Mouse (Mus musculus): ENCODE results near the gene Prkci.

Prkci gene

DNA sequence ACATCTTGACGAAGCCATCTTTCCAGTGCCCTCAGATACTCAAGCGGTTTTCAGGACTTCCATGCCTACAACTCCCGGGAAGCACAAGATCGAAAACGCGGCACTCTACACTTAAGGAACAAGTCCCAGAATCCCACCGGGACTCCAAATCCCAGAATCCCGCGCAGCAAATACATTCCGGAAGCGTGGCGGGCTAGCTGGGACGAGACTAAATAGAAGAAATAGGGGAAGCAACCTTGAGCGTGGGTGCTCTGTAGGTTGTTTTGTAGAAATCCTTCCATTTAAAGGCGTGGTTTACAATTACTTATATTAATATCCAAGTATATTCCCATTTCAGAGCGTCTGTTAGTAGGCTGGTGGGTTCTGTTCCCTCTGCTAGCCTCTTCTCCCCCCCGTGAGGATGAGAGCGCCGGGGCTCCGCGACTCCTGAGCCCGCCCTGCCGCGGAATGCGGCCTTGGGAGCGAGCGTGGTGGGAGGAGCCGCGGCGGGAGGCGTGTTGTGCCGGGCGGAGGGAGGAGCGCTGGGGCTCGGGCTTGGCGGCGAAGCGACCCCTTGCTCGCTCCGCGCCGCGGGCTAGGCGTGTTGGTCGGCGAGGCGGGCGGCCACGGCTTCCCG, at the start of gene Prkci:
Prkci (plus strand) TSS at position 465 of the 616 bp plus-strand sequence.
- DNase-seq (ENCODE audit: low spot score in 2 of 2) = peak; percentile 85 to 89

DNA sequence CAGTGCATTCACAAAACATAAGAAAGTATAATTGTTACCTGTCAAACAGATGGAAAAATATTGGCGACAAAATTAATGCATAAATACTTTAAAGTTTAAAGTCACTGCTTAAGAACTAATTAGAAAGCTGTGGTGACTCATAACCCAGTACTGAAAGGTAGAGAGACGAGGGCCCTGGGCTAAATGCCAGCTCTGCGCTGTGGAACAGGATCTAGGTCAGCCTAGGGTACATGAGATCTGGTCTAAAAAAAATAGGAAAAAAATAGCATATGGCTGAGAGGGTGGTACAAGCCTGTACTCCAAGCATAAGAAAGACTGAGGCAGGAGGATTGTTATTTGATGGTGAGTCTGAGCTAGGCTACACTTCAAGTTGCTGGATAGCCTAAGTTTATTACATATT, 43.9 kb upstream of the Prkci start:
- DNase-seq (ENCODE audit: low spot score in 2 of 2) = no peak

DNA sequence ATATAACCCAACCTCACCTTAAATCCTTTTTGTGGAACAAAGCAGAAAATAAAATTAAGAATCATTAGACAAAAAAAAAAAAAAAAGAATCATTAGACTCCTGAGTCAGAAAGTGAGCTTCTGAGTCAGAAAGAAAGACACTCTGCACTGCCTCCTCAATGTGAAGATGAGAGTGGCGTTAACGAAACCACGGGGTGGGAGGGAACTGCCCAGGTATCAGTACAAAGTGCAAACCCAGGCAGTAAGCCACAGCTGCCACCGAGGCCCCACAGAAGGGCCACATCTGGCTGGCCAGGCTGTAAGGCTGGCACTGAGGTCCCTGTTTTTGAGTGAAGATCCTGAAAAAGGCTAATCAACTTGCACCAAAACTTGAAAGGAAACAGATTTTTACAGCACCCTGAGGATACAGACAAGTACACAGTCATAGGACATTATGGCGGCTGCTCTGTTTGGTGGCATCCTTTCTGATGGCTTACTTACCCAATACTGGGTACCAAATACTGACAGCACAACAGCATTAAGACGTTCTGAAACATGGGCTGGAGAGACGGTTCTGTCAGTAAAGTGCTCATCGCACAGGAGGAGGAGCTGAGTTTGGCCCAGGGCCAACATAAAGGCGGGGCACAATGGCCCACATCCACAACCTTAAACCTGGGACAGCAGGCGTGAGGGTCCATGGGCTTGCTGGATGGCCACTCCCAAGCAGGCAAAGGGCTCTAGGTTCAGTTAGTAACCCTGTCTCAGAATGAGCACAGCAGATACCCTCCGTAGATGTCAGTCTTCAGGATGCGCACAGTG, 43.1 kb upstream of the Prkci start:
- DNase-seq (ENCODE audit: low spot score in 2 of 2) = no peak

DNA sequence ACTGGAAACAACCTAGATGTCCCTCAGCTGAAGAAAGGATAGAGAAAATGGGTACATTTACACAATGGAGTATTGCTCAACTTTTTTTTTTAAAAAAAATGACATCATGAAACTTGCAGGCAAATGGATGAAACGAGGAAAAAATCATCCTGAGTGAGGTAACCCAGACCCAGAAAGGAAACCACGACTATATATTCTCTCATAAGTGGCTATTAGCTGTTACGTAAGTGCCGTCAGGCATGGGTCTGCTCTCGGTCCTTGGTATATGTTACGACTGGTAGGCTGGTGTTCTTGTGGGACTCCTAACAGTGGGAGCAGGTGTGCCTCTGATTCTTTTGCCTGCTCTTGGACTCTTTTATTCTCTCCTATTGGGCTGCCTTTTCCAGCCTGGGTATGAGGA, 39.2 kb upstream of the Prkci start:
- DNase-seq (ENCODE audit: low spot score in 2 of 2) = no peak

DNA sequence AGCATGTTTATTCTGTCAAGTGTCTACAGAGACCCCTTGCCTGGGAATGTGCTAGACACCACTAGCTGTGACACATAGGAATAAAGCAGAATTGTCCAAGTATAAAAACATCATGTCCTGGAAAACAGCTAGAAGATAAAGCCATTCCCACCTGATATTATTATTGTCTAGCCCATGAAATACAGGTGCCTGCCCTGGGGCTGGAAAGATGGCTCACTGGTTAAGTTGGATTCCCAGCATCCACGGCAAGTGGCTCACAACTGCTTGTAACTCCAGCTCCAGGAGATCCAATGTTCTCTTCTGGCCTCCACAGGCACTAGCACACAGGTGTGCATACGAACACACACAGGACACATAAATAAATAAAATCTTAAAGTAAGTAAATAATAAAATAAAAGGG, 36.8 kb upstream of the Prkci start:
- no peak for DNase-seq (ENCODE audit: low spot score in 2 of 2)

DNA sequence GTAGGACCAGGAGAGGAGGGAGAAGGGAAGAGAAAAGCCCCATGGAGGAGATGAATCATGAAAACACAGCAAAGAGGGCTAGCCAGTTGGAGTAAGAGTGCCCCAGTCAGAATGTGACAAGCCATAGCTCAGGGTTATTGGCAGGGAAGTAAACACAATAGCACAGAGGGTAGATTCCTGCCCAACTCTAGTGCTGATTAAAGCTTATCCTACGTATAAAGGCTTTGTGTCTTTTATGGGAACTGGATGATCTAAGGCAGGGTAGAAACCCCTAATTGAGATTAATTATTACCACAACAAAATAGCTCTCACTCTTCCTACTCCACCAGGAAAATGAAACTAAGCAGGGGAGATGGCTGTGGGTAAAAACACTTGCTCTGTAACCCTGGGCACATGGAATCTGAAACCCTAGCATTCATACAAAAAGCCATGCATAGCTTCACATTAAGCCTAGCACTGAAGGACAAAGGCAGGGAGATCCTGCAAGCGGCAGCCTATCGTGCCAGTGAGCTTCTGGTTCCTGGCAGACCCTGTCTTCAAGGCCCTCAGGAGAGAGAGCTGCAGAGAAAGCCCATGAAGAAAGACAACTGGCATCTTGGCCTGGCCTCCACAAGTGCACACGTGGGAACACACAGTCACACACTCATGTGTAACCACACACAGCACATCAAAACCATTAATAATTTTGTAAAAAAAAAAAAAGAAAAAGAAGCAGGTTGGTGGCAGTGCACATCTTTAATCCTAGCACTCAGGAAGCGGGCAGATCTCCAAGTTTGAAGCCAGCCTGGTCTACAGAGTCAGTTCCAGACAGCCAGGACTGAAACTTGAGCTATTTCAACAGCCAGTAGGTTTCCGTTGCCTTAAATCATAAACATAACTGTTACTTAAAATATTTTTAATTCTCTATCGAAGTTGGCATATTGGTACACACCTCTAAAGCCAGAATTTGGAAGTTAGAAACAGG, 35.4 kb upstream of the Prkci start:
- no peak for DNase-seq (ENCODE audit: low spot score in 2 of 2)

DNA sequence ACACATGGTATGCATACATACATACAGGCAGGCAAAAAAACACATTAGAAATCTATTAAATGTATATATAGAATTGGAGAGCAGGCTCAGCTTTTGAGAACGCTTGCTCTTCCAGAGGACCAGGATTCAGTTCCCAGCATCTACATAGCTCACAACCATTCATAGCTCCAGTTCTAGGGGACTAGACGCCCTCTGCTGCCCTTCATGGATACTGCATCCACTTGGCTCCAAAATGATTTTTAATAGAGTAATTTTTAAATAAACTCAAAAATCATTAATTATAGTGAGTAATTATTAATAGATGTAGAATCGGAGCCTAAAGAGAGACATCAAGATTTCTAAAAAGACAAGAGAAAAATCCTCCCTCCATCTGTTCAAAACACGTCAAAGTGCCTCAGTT, 32.4 kb upstream of the Prkci start:
- no peak for DNase-seq (ENCODE audit: low spot score in 2 of 2)

DNA sequence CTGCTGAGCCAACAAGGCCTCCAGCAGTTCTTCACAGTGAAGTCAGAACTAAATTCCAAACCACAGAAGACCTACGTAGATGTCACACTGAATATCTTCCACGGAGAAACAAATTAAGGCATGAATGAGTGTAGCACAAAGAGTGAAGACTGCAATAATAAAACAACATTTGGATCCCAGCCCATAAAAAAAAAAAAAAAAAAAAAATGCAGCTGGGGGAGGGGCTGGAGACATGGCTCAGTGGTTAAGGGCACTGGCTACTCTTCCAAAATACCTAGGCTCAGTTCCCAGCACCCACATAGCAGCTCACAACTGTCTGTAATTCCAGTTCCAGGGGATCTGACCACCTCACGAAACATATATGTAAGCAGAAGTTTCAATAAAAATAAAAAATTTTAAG, 31.3 kb upstream of the Prkci start:
- no peak for DNase-seq (ENCODE audit: low spot score in 2 of 2)

DNA sequence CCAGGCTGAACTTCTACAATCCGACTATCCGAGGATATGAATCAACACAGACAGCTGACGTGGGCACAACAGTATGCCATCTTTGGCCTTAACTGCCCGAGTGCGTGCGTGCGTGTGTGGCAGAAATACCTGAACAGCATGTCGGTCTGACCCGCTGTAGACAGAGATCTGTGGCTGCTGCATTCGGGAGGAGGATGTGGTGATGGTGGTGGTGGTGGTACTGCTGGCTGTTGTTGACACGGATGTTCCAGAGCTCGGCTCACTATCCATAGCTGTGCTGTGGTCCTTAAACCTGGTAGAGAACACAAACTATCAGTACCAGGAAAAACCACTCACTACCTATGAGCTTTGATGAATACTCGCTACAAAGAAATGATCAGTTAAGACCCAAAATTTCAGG, 29.9 kb upstream of the Prkci start:
- no peak for DNase-seq (ENCODE audit: low spot score in 2 of 2)

DNA sequence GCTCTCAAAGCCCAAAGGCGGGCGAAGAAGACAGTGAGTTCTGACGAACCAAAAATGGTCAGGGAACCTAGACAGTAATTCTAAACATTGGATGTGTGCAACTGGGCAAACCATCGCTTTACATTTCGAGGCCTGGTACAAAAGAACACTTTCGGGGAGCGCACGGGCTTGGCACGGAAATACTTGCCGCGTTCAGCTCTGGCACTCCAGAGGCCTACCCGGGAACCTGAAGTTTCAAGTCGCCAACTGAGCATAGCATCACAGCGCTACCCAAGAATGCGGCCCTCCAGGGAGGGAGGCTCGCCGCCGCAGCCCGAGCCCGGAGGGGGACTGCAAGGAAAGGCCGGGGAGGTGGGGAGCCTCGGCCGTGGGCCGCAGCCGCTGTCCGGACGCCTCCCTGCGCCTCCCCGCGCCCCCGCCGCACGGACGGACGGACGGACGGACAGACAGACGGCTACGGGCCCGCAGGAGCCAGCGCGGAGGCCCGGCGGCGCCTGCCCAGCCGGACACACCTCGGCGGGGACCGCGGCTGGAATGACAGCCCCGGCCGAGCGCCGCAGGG, 26.9 kb upstream of the Prkci start:
- DNase-seq (ENCODE audit: low spot score in 2 of 2) = peak; percentile 17 to 24

DNA sequence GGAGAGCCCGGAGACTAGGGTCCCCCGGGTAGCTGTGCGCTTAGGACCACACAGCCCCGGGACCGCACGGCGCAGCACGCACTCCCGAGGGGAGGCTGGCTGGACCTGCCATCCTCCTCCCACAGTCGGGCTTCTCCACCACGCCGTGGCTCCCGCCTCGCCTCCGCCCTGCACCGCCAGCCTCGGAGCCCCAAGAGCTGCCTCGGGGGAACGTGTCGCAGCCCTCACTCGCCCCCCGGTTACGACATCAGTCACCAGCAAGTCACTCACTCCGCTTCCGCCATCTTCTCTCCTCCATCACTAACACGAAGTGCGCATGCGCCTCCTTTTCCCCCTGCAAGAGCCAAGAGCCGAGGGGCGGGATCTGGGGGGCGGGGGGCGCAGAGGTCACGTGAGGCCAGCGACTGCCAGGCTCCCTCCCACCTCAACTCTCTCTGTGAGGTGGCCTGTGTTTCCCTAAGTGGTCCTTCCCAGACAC, 26.4 kb upstream of the Prkci start, which contains the start of gene Phc3:
Phc3 (minus strand) TSS at position 312 of the 478 bp plus-strand sequence.
- peak; percentile 77 to 85 for DNase-seq (ENCODE audit: low spot score in 2 of 2)

DNA sequence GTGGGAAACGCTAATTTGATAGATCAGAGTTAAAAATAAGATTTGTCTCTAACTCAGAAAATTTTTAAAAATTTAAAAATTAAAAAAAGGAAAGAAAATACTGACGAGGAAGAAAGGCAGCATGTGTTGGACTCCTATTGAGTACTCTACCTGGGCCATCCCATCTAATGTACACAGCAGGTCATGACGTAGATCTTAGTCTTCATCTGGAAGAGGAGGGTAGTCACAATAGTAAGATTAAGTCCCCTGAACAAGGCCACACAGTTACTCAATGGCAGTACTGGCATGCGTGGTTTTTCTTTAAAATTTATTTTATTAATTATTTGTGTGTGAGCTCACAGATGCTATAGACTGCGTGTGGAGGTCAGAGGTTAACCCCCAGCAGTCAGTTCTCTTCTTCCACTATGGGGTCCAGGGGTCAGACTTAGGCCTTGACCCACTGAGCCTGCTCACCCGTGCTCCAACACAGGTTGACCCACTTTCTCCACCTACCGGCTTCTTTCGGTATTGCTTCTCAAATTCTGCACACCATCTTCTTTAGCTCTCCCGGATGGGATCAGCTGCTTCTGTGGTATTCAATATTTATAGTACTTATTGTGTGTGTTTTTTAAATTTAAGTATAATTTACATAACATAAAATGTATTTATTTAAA, 20.3 kb upstream of the Prkci start:
- DNase-seq (ENCODE audit: low spot score in 2 of 2) = peak; percentile 14 to 68

DNA sequence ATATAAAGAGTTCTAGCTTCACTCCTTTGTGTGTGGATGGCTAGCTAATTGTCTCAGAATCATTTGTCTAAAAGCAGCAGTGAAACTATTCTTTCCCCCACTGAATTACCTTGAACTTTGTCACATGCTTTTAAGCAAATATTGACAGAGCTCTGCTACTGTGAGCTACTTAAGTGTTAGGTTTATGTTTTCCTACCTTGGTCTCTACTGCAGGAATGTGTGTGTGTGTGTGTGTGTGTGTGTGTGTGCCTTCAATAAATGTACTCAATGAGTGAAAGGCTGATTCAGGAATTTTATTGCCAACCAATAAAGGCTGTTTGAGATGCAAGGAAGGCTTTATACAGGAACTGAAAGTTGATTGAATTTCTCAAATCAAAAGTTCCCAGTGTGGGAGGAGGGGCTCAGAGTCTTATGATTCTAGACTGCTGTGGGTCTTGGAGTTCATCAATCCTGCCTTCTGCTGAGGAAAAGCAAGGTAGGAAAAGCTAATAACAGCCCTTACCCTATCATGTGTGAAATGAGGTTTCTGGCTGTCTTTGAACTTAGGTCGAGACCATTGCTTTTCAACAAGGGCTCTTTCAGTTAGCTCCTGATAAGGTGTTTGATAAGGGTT, 18.4 kb upstream of the Prkci start:
- DNase-seq (ENCODE audit: low spot score in 2 of 2) = no peak

DNA sequence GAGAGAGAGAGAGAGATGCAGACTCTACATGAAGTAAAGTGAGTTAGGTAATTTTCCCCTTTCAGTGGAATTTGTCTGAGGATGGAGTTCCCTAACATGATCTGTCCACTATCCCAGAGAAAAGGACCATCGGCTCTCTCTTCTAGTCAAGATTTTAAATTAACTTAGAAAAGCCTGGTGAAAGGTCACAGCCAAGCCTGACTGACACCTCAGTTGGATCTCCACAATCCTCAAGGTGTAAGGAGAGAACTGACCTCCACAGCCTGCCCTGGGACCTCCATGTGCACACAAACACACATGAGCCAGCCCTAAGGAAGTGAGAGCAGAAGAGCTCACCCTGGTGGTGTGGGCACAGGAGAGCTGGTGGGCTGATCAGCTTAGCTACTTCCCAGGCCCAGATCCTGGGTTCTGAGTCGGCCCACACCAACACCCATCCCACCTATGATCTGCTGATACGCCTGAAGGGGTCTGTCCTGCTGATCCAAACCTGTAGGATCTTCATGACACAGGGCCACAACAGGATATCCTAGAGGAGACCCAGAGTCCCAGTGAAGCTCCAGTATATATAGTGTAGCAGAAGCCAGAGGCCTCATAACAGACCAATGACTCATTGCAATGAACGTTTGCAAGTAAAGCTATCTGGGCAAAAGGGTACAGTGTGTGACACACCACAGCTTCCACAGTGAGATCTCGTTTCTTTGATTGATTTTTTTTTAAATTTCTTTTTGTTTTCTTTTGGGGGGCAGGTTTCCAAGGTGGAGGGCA, 13.7 kb upstream of the Prkci start:
- DNase-seq (ENCODE audit: low spot score in 2 of 2) = no peak

DNA sequence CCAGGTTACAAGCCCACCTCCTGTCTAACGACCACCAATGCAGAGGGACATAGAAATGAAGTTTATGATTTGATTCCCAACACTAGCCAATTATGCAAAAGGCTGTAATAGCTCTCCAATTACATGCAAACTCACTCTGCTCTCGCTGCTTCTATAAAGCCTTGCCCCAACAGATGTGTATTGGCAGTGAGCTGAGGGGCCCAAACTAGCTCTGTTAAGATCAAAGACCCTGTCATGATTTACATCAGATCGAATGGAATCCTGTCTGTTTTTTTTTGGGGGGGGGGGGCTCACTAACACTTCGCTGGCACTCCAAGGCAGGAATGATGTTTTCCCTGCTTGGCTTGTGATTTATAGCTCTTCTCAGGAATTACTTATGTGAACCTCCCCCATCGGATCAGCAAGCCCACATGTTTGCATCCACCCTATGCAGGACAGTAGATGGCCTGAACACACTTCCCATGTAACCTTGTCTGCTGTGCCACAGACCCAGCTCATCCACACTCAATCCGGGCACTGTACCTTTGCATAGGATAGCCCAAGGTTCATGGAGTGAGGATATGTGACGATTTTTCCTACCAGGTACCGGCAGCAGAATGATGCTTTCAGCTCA, 12.5 kb upstream of the Prkci start:
- no peak for DNase-seq (ENCODE audit: low spot score in 2 of 2)

DNA sequence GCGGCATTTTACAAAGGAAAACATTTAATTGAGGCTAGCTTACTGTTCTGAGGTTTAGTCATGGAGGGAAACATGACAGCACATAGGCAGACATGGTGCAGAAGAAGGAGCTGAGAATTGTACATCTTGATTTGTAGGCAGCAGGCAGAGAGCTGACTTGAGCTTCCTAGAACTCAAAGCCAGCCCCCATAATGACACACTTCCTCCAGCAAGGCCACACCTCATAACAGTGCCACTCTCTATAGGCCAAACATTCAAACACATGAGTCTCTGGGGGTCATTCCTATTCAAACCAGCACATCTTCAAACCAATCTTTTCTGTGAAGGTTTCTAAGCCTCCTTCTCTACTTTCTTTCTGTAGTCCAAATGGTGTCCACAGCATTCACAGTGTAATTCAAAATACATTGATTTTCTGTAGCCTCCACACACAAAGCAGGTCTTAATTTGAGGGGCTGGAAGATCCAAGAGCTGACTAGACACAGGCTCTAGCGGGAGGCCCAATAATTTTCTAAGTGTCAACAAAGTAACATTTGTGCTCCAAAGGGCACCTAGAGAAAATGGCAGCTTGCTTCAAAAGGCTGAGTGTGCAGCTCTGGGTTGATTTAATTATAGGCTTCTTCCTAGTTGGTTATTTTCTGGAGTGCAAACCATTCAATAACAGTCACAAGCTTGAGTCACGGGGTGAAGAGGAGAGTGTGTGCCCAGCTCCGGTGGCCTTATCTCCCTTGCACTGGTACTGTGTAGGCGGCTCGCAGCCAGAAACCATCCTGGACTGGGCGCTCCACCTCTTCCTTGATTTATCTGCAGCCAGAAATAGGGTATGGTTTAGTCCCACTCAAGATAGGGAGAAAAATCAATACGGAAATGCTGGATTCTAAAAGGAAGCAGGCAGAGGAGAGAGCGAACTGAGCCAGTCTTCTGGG, 7.9 kb upstream of the Prkci start:
- DNase-seq (ENCODE audit: low spot score in 2 of 2) = peak; percentile 13 to 16

DNA sequence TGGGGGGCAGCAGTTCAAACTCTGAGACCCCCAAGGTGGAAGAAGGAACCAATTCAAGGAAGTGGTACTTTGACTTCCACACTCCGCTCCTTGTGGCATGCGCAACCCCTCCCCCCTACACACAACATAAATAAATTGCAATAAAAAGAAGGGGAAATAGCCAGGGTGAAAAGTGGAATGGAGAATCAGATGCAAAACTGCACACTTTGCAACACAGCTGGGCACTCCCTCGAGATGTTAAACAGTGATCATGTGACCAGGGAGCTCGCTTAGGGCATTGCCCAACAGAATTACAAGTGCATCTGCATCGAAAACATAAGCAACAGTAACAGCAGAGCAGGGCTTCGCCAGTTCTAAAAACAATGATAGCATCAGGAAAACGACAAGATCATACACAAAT, 3.4 kb upstream of the Prkci start:
- no peak for DNase-seq (ENCODE audit: low spot score in 2 of 2)

DNA sequence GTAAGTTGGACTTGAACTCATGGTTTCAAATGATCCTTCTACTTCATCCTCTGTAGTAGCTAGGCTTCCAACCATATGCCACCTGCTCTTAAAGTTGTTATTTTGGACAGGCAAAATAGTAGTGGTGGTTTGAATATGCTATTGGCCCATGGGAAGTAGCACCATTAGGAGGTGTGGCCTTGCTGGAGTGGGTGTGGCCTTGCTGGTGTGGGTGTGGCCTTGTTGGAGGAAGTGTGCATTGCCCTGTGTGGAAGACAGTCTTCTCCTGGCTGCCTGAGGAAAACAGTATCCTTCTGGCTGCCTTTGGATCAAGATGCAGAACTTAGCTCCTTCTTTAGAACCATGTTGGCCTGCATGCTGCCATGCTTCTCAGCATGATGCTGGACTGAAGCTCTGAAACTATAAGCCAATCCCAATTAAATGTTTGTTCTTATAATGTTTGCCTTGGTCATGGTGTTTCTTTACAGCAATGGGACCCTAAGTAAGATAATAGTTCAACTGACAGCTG, 2.4 kb upstream of the Prkci start:
- DNase-seq (ENCODE audit: low spot score in 2 of 2) = no peak

Measured in spleen, postnatal 14 days (tissue).